Mouse (Mus musculus): ENCODE measurements around the gene Eps8l1. TPM values are rescaled to one million over a fixed set of nuclear protein-coding genes. Genes with fewer than 3 reads are reported as not detected.
A peak's percentile ranks its signal among the peaks of the same experiment; 100 is the strongest.
"Not testable (repeated sequence)": the region's sequence is repeated elsewhere in the genome, so short reads cannot be mapped to it uniquely, and the experiment has no call there.

Eps8l1 gene
- polyA plus RNA-seq, 1 experiment from 2014 or later: 12.1 TPM

DNA sequence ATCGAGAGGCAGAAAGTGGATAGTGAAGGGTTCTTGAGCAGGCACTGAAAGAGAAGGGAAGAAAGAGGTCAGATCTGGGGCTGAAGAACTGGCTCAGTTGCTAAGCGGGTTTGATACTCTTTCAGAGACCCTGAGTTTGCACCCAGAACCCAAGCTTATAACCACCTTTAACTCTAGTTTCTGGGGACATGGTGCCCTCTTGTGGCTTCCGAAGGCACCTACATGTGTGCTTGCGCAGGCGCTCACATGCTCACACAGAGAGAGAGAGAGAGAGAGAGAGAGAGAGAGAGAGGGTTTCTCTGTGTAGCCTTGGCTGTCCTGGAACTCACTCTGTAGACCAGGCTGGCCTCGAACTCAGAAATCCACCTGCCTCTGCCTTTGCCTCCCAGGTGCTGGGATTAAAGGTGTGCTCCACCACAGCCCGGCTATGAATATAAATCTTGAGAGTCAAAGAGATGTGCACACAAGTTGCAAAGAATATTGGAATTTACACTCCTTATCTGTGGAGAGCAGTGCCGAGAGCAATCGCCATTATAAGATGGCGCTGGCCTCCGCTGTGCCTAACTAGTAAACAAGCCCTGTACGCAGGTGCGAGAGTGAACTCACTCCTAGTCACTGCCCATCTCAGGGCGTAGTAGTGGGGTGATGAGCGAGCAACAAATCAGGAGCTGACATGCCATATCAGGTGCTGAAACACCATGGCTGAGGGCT, 63.9 kb downstream of the Eps8l1 start, which contains the start of gene Tnni3:
TSS of gene Tnni3 (minus strand) at position 18 of the 711 bp plus-strand sequence.
- WGBS: 68% methylated on average over 15 of the region's 15 CpGs
- H3K4me3 ChIP-seq (replicated peaks; ENCODE audit: low read length); H3K9me3 ChIP-seq (replicated peaks; ENCODE audit: control insufficient read depth, low read length); H3K4me2 ChIP-seq (ENCODE audit: low read depth, low read length); H3K27me3 ChIP-seq (ENCODE audit: control insufficient read depth, insufficient read depth, low read length); H3K36me3 ChIP-seq (ENCODE audit: control insufficient read depth, insufficient read depth, low read length); ATAC-seq (ENCODE audit: insufficient read depth, low FRiP score); H3K9ac ChIP-seq (ENCODE audit: low read length); H3K27ac ChIP-seq (ENCODE audit: low read length); H3K4me1 ChIP-seq (ENCODE audit: control insufficient read depth, insufficient read depth, low read length): not testable (repeated sequence)

- H3K36me3 ChIP-seq (ENCODE audit: control insufficient read depth, insufficient read depth, low read length): no peaks in the 10 kb centered on the region
- peaks cover 4% of the 10 kb centered on the region; the same call in 1 of the 2 replicates for H3K4me1 ChIP-seq (ENCODE audit: control insufficient read depth, insufficient read depth, low read length)
- peak overlapping the region; percentile 74 for H3K9ac ChIP-seq (ENCODE audit: low read length)
- ATAC-seq (ENCODE audit: insufficient read depth, low FRiP score): peak; percentile 95
- peak overlapping the region; percentile 49 for H3K27ac ChIP-seq (ENCODE audit: low read length)
- H3K4me3 ChIP-seq (replicated peaks; ENCODE audit: low read length): peak overlapping the region; percentile 47
- H3K27me3 ChIP-seq (ENCODE audit: control insufficient read depth, insufficient read depth, low read length): no peaks in the 10 kb centered on the region
- peak overlapping the region; percentile 67 for H3K4me2 ChIP-seq (ENCODE audit: low read depth, low read length)
- 21% methylated on average over 40 of the region's 40 CpGs for WGBS
- no peaks in the 10 kb centered on the region for H3K9me3 ChIP-seq (replicated peaks; ENCODE audit: control insufficient read depth, low read length)
Observed at GRCm38 (mm10) chr7:4526341-4527301, 66.1 kb downstream of the Eps8l1 start.

GRCm38 (mm10) chr7:4527302-4527689, 66.8 kb downstream of the Eps8l1 start:
- no peaks in the 10 kb centered on the region for H3K36me3 ChIP-seq (ENCODE audit: control insufficient read depth, insufficient read depth, low read length)
- no peak overlapping the region for H3K9ac ChIP-seq (ENCODE audit: low read length)
- H3K27ac ChIP-seq (ENCODE audit: low read length): no peak overlapping the region
- H3K9me3 ChIP-seq (replicated peaks; ENCODE audit: control insufficient read depth, low read length): no peaks in the 10 kb centered on the region
- H3K4me3 ChIP-seq (replicated peaks; ENCODE audit: low read length): peak overlapping the region; percentile 47
- H3K4me1 ChIP-seq (ENCODE audit: control insufficient read depth, insufficient read depth, low read length): peaks cover 8% of the 10 kb centered on the region; the same call in 1 of the 2 replicates
- peak overlapping the region; percentile 67; the same call in 1 of the 2 replicates for H3K4me2 ChIP-seq (ENCODE audit: low read depth, low read length)
- no peak for ATAC-seq (ENCODE audit: insufficient read depth, low FRiP score)
- 52% methylated on average over 18 of the region's 18 CpGs for WGBS
- H3K27me3 ChIP-seq (ENCODE audit: control insufficient read depth, insufficient read depth, low read length): no peaks in the 10 kb centered on the region

Small RNA genes lying within 50 kb of the gene (microRNA-seq; reads per million reads assigned to microRNA genes)
- gene Gm24605: not detected

Other genes with a start within 250 kb of the Eps8l1 start
- 0.24 and 0.26 TPM in 2 replicates for gene Lilra5, start 222.9 kb upstream of the Eps8l1 start, polyA plus RNA-seq (2015; fragmentation: Nextera tagmentation; extraction: Ambion mirVana)
- not detected in 2 replicates for gene Ncr1, start 123.0 kb upstream of the Eps8l1 start, polyA plus RNA-seq (2015; fragmentation: Nextera tagmentation; extraction: Ambion mirVana)
- gene Gp6, start 62.9 kb upstream of the Eps8l1 start, polyA plus RNA-seq (2015; fragmentation: Nextera tagmentation; extraction: Ambion mirVana): 0.10 and 0.32 TPM in 2 replicates
- gene Rdh13, start 15.0 kb upstream of the Eps8l1 start, polyA plus RNA-seq (2015; fragmentation: Nextera tagmentation; extraction: Ambion mirVana): 28.1 and 32.8 TPM in 2 replicates
- 20.3 and 22.3 TPM in 2 replicates for gene Ppp1r12c, start 41.0 kb downstream of the Eps8l1 start, polyA plus RNA-seq (2015; fragmentation: Nextera tagmentation; extraction: Ambion mirVana)
- gene Tnnt1, start 55.7 kb downstream of the Eps8l1 start, polyA plus RNA-seq (2015; fragmentation: Nextera tagmentation; extraction: Ambion mirVana): 26.7 and 111 TPM in 2 replicates
- 5.1 and 7.4 TPM in 2 replicates for gene Tnni3, start 63.6 kb downstream of the Eps8l1 start, polyA plus RNA-seq (2015; fragmentation: Nextera tagmentation; extraction: Ambion mirVana)
- gene Dnaaf3, start 71.8 kb downstream of the Eps8l1 start, polyA plus RNA-seq (2015; fragmentation: Nextera tagmentation; extraction: Ambion mirVana): 2.2 TPM in 2 replicates
- 8.5 TPM in 2 replicates for gene Syt5, start 86.9 kb downstream of the Eps8l1 start, polyA plus RNA-seq (2015; fragmentation: Nextera tagmentation; extraction: Ambion mirVana)
- 0.92 and 1.0 TPM in 2 replicates for gene Ptprh, start 143.4 kb downstream of the Eps8l1 start, polyA plus RNA-seq (2015; fragmentation: Nextera tagmentation; extraction: Ambion mirVana)
- gene Tmem86b, start 170.7 kb downstream of the Eps8l1 start, polyA plus RNA-seq (2015; fragmentation: Nextera tagmentation; extraction: Ambion mirVana): 2.3 and 3.4 TPM in 2 replicates
- gene Ppp6r1, start 198.3 kb downstream of the Eps8l1 start, polyA plus RNA-seq (2015; fragmentation: Nextera tagmentation; extraction: Ambion mirVana): 2.8 and 3.8 TPM in 2 replicates
- 77.2 and 88.0 TPM in 2 replicates for gene Hspbp1, start 224.4 kb downstream of the Eps8l1 start, polyA plus RNA-seq (2015; fragmentation: Nextera tagmentation; extraction: Ambion mirVana)
- gene Brsk1, start 229.9 kb downstream of the Eps8l1 start, polyA plus RNA-seq (2015; fragmentation: Nextera tagmentation; extraction: Ambion mirVana): 0.86 and 0.88 TPM in 2 replicates

Measured in stomach, embryonic 16.5 days (tissue).